Mouse (Mus musculus): ENCODE measurements around the gene Hmgcs2. TPM values are rescaled to one million over a fixed set of nuclear protein-coding genes. Genes with fewer than 3 reads are reported as not detected.
A peak's percentile ranks its signal among the peaks of the same experiment; 100 is the strongest.

Hmgcs2 gene
- polyA plus RNA-seq, 1 experiment from 2014 or later = 24.8 TPM

GRCm38 (mm10) chr3:98249378-98249777 lies 30.9 kb upstream of the Hmgcs2 start:
- H3K36me3 ChIP-seq (ENCODE audit: control insufficient read depth, insufficient read depth, low read length) = no peaks in the 10 kb centered on the region
- no peaks in the 10 kb centered on the region; the same call in 1 of the 2 replicates for H3K9me3 ChIP-seq (ENCODE audit: control insufficient read depth, low read length)
- no peak overlapping the region for H3K27ac ChIP-seq (ENCODE audit: low read depth, low read length)
- H3K4me2 ChIP-seq (ENCODE audit: low read length) = no peak overlapping the region
- no peaks in the 10 kb centered on the region for H3K27me3 ChIP-seq (replicated peaks; ENCODE audit: control insufficient read depth, insufficient read depth, low read length)
- no peak overlapping the region for H3K4me3 ChIP-seq (ENCODE audit: low read length)
- no peak for ATAC-seq
- no peaks in the 10 kb centered on the region for H3K4me1 ChIP-seq (ENCODE audit: control insufficient read depth, insufficient read depth, low read depth, low read length)
- H3K9ac ChIP-seq (ENCODE audit: low read depth, low read length) = no peak overlapping the region
- 91% methylated on average over 2 of the region's 2 CpGs for WGBS

- Histone ChIP-seq H3K27ac (ENCODE audit: low read depth, low read length) (no peak overlapping the region), H3K9me3 (ENCODE audit: control insufficient read depth, low read length) (no peaks in the 10 kb centered on the region; the same call in 1 of the 2 replicates), H3K27me3 (replicated peaks; ENCODE audit: control insufficient read depth, insufficient read depth, low read length) (no peaks in the 10 kb centered on the region), H3K4me2 (ENCODE audit: low read length) (no peak overlapping the region), H3K4me1 (ENCODE audit: control insufficient read depth, insufficient read depth, low read depth, low read length) (no peaks in the 10 kb centered on the region), H3K4me3 (ENCODE audit: low read length) (no peak overlapping the region), H3K9ac (ENCODE audit: low read depth, low read length) (no peak overlapping the region), H3K36me3 (ENCODE audit: control insufficient read depth, insufficient read depth, low read length) (no peaks in the 10 kb centered on the region)
- 86% methylated on average over 11 of the region's 11 CpGs for WGBS
- no peak for ATAC-seq
Measured at GRCm38 (mm10) chr3:98249833-98250448, 30.3 kb upstream of the Hmgcs2 start.

DNA sequence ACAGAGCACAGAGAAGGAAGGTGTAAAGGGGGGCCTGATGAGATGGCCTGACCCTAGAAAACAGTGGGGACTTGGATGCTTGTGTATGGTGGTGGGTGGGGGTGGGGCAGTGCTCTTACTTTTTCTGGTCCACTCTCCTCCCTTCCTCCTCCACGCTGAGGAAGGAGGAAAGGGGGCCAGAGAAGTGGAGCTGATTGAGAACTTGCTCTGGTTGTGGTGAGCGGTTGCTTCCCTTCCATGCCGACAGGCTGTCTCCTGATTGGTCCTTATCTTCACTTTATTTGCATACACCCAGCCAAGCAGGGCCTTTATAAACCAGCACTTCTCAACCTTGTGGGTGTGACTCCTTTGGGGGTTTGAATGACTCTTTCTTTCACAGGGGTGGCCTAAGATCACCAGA lies 26.2 kb upstream of the Hmgcs2 start:
- Histone ChIP-seq H3K9ac (ENCODE audit: low read depth, low read length) (no peak overlapping the region), H3K4me3 (ENCODE audit: low read length) (no peak overlapping the region), H3K27ac (ENCODE audit: low read depth, low read length) (no peak overlapping the region), H3K27me3 (replicated peaks; ENCODE audit: control insufficient read depth, insufficient read depth, low read length) (no peaks in the 10 kb centered on the region), H3K4me1 (ENCODE audit: control insufficient read depth, insufficient read depth, low read depth, low read length) (no peaks in the 10 kb centered on the region), H3K4me2 (ENCODE audit: low read length) (no peak overlapping the region), H3K9me3 (ENCODE audit: control insufficient read depth, low read length) (no peaks in the 10 kb centered on the region; the same call in 1 of the 2 replicates), H3K36me3 (ENCODE audit: control insufficient read depth, insufficient read depth, low read length) (no peaks in the 10 kb centered on the region)
- 94% methylated on average over 2 of the region's 3 CpGs for WGBS
- ATAC-seq = no peak

DNA sequence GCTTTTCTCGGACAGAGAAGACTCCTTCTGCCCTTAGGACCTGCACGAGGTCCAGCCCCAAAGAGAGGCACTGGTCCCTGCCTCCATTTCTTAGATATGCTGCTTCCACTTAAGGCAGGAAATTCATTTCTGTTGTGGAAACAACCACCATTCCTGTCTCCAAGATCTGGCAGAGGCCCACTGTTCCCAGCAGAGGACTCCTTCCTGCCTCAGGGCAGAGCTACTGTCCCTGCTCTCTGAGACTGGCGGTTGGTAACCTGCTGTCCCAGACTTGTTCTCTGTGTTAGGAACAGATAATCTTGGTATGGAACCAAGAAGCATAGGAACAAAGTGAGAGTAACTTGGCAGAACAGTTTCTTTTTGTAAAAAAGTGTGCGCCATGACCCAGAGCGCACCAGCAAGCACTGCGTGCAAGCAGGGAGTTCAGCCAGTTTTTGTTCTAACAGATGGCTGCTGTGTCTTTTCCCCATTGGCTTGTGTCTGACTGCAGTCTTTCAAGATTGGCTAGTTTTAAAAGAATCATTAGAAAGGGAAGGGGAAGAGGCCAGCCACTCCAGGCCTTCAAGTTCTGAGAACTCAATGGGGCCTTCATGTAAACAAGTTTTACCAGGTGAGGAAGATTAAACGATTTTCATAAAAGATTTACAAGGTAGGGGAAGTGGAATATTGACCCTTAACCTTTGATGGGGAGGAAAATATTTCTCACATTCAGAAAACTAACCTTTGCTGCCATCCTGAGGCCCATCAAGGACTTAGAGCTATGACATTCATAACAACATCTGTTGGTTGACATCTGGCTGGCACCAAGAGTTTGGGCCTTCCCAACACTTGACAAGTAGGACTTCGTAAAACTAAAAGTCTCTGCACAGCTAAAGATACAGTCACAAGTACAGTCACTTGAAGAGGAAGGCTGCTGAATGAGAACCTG lies 25.3 kb upstream of the Hmgcs2 start:
- Histone ChIP-seq H3K4me1 (ENCODE audit: control insufficient read depth, insufficient read depth, low read depth, low read length) (no peaks in the 10 kb centered on the region), H3K9ac (ENCODE audit: low read depth, low read length) (no peak overlapping the region), H3K9me3 (ENCODE audit: control insufficient read depth, low read length) (no peaks in the 10 kb centered on the region; the same call in 1 of the 2 replicates), H3K4me3 (ENCODE audit: low read length) (no peak overlapping the region), H3K27ac (ENCODE audit: low read depth, low read length) (no peak overlapping the region), H3K36me3 (ENCODE audit: control insufficient read depth, insufficient read depth, low read length) (no peaks in the 10 kb centered on the region), H3K27me3 (replicated peaks; ENCODE audit: control insufficient read depth, insufficient read depth, low read length) (no peaks in the 10 kb centered on the region), H3K4me2 (ENCODE audit: low read length) (no peak overlapping the region)
- ATAC-seq = peak; percentile 52; the same call in 1 of the 2 replicates
- WGBS = 84% methylated on average over 8 of the region's 8 CpGs

- H3K27me3 ChIP-seq (replicated peaks; ENCODE audit: control insufficient read depth, insufficient read depth, low read length) = no peaks in the 10 kb centered on the region
- H3K27ac ChIP-seq (ENCODE audit: low read depth, low read length) = no peak overlapping the region
- no peak for ATAC-seq
- H3K9me3 ChIP-seq (ENCODE audit: control insufficient read depth, low read length) = no peaks in the 10 kb centered on the region
- no peak overlapping the region for H3K9ac ChIP-seq (ENCODE audit: low read depth, low read length)
- H3K4me2 ChIP-seq (ENCODE audit: low read length) = no peak overlapping the region
- no peaks in the 10 kb centered on the region for H3K4me1 ChIP-seq (ENCODE audit: control insufficient read depth, insufficient read depth, low read depth, low read length)
- 88% methylated on average over 4 of the region's 4 CpGs for WGBS
- H3K4me3 ChIP-seq (ENCODE audit: low read length) = no peak overlapping the region
- no peaks in the 10 kb centered on the region for H3K36me3 ChIP-seq (ENCODE audit: control insufficient read depth, insufficient read depth, low read length)
Measured at GRCm38 (mm10) chr3:98258723-98259122, 21.5 kb upstream of the Hmgcs2 start.

DNA sequence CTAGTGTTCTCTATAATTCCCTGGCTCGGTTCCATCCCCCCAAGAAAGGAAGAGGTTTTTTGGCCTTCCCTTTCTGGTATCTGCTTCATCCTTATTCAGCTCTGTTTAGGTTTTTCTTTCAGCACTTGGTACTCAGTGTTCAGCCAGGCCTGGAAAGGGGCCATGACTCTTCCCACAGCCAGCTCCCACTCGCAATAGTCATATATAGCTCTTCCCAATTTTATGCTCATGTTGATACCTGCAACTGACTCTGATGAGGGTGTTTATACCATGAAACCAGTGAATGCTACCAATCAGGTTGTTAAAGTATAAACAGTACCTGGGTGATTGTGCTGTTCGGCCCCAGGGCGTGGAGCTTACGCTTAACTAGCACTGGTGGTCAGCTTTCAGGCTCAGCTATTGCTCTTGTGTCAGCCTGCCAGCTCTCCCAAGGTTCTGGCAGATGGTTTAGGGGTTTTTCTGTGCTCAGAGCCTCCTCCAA lies 20.9 kb upstream of the Hmgcs2 start:
- no peaks in the 10 kb centered on the region for H3K9me3 ChIP-seq (ENCODE audit: control insufficient read depth, low read length)
- no peak overlapping the region for H3K4me2 ChIP-seq (ENCODE audit: low read length)
- H3K27me3 ChIP-seq (replicated peaks; ENCODE audit: control insufficient read depth, insufficient read depth, low read length) = no peaks in the 10 kb centered on the region
- H3K27ac ChIP-seq (ENCODE audit: low read depth, low read length) = peak overlapping the region; percentile 23; the same call in 1 of the 2 replicates
- 84% methylated on average over 5 of the region's 5 CpGs for WGBS
- H3K4me1 ChIP-seq (ENCODE audit: control insufficient read depth, insufficient read depth, low read depth, low read length) = no peaks in the 10 kb centered on the region
- no peaks in the 10 kb centered on the region for H3K36me3 ChIP-seq (ENCODE audit: control insufficient read depth, insufficient read depth, low read length)
- H3K4me3 ChIP-seq (ENCODE audit: low read length) = no peak overlapping the region
- peak; percentile 74; the same call in 1 of the 2 replicates for ATAC-seq
- H3K9ac ChIP-seq (ENCODE audit: low read depth, low read length) = no peak overlapping the region

- 79% methylated on average over 3 of the region's 3 CpGs for WGBS
- H3K9me3 ChIP-seq (ENCODE audit: control insufficient read depth, low read length) = no peaks in the 10 kb centered on the region
- no peaks in the 10 kb centered on the region for H3K4me1 ChIP-seq (ENCODE audit: control insufficient read depth, insufficient read depth, low read depth, low read length)
- H3K4me3 ChIP-seq (ENCODE audit: low read length) = no peak overlapping the region
- no peaks in the 10 kb centered on the region for H3K27me3 ChIP-seq (replicated peaks; ENCODE audit: control insufficient read depth, insufficient read depth, low read length)
- H3K4me2 ChIP-seq (ENCODE audit: low read length) = no peak overlapping the region
- no peak overlapping the region for H3K9ac ChIP-seq (ENCODE audit: low read depth, low read length)
- H3K36me3 ChIP-seq (ENCODE audit: control insufficient read depth, insufficient read depth, low read length) = no peaks in the 10 kb centered on the region
- no peak for ATAC-seq
- no peak overlapping the region for H3K27ac ChIP-seq (ENCODE audit: low read depth, low read length)
Measured at GRCm38 (mm10) chr3:98260534-98260933, 19.7 kb upstream of the Hmgcs2 start.

- Histone ChIP-seq H3K9ac (ENCODE audit: low read depth, low read length) (no peak overlapping the region), H3K4me1 (ENCODE audit: control insufficient read depth, insufficient read depth, low read depth, low read length) (no peaks in the 10 kb centered on the region), H3K9me3 (ENCODE audit: control insufficient read depth, low read length) (no peaks in the 10 kb centered on the region), H3K4me3 (ENCODE audit: low read length) (no peak overlapping the region), H3K4me2 (ENCODE audit: low read length) (no peak overlapping the region), H3K27ac (ENCODE audit: low read depth, low read length) (no peak overlapping the region), H3K36me3 (ENCODE audit: control insufficient read depth, insufficient read depth, low read length) (no peaks in the 10 kb centered on the region), H3K27me3 (replicated peaks; ENCODE audit: control insufficient read depth, insufficient read depth, low read length) (no peaks in the 10 kb centered on the region)
- ATAC-seq = no peak
- WGBS = 95% methylated on average over 4 of the region's 4 CpGs
Measured at GRCm38 (mm10) chr3:98261415-98261814, 18.8 kb upstream of the Hmgcs2 start.

DNA sequence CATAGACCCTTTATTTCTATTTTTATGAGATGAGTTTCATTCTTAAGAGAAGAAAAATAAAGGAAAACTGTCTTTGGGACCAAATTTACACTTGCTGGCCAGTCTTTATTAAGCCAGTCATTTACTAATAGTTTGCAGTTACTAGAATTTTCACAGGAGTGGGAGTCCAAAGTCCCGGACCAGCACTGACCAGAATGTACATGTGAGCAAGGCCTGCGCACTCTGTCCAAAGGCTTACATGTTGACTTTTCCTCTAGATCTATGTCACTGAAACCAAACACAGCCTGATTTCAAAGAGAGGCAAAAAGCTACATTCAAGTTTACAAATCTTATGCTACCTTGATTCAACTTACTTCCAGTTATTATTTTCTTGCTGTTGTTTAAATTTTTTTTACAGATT lies 18.1 kb upstream of the Hmgcs2 start:
- 91% methylated on average over 2 of the region's 2 CpGs for WGBS

More for the DNA sequence above, 18.1 kb upstream of the Hmgcs2 start:
- no peak for ATAC-seq
- Histone ChIP-seq H3K27me3 (replicated peaks; ENCODE audit: control insufficient read depth, insufficient read depth, low read length) (no peaks in the 10 kb centered on the region), H3K27ac (ENCODE audit: low read depth, low read length) (no peak overlapping the region), H3K4me1 (ENCODE audit: control insufficient read depth, insufficient read depth, low read depth, low read length) (peaks cover 3% of the 10 kb centered on the region; the same call in 1 of the 2 replicates), H3K9ac (ENCODE audit: low read depth, low read length) (no peak overlapping the region), H3K4me3 (ENCODE audit: low read length) (no peak overlapping the region), H3K36me3 (ENCODE audit: control insufficient read depth, insufficient read depth, low read length) (no peaks in the 10 kb centered on the region), H3K4me2 (ENCODE audit: low read length) (no peak overlapping the region), H3K9me3 (ENCODE audit: control insufficient read depth, low read length) (no peaks in the 10 kb centered on the region)
